21 mouse cellular contexts compared by ENCODE assay signal in the genomic region with DNA sequence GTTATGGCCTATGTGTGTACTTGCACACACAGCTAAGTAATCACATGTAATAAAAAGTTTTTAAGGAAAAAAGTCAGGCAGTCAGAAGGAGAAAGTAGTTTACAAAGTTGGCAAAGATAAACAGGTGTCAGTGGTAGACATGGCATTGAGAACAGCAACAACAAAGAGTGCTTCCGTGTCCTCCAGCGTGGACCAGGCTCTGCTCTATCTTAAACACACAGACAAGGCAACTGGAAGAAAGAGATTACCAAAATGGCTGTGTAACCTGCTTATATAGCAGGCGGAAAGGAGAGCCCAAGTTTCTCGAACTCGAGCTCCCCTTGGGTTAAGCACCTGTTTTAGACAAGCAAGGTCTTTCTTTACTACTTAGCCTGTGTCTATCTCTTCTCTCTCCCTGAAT. TPM values are rescaled to one million over a fixed set of nuclear protein-coding genes. Genes with fewer than 3 reads are reported as not detected.
A peak's percentile ranks its signal among the peaks of the same experiment; 100 is the strongest.
DNase-seq lines count a peak whose midpoint lies in the region; ATAC-seq and TF ChIP-seq lines count a peak whose summit lies in the region.
"Had no signal": no experiment of that assay in that cellular context is flagged by ENCODE, and none has a peak within 500 bp of the region (broad histone marks: within the 10 kb centered on the region; RNA-seq: fewer than 3 reads in every experiment).

No protein-coding gene starts in this region.

- no peaks in the 10 kb centered on the region for H3K36me3 ChIP-seq in heart, embryonic 10.5 days
- H3K36me3 ChIP-seq in liver, embryonic 11.5 days (ENCODE audit: control insufficient read depth, insufficient read depth, low read length), result no peaks in the 10 kb centered on the region
- H3K36me3 ChIP-seq: embryonic facial prominence, embryonic 12.5 days; forebrain, embryonic 12.5 days; G1E; hindbrain, embryonic 15.5 days had no signal

- peaks cover 26% of the 10 kb centered on the region for H3K4me1 ChIP-seq in heart, embryonic 10.5 days
- H3K4me1 ChIP-seq in liver, embryonic 11.5 days (replicated peaks; ENCODE audit: control insufficient read depth, insufficient read depth, low read length), result peaks cover 29% of the 10 kb centered on the region
- peaks cover 6% of the 10 kb centered on the region; the same call in 1 of the 2 replicates for H3K4me1 ChIP-seq in lung, adult 2 months (ENCODE audit: control insufficient read depth, insufficient read depth, low read length)
- H3K4me1 ChIP-seq: forebrain, embryonic 12.5 days; hindbrain, embryonic 15.5 days had no signal

- 81% methylated on average over 5 of the region's 5 CpGs for WGBS in heart, embryonic 10.5 days
- WGBS in liver, embryonic 11.5 days, result 57% methylated on average over 5 of the region's 5 CpGs
- 95% methylated on average over 5 of the region's 5 CpGs for whole genome bisulfite sequencing in lung, adult 2 months

- intact Hi-C loops in heart, postnatal 14 days (cut with DNase I), result no loop called here
- intact Hi-C loops in left cerebral cortex, postnatal 4 days (cut with DNase I), result no loop called here

- TF ChIP-seq POLR2A in lung, adult 2 months (IDR thresholded peaks at IDR 0.05; ENCODE audit: borderline replicate concordance, extremely low read depth, low read depth, low read length), result no peak

- DNase-seq in heart, embryonic 10.5 days (ENCODE audit: low spot score), result no peak
- DNase-seq in heart, postnatal 14 days, result no peak
- DNase-seq in liver, embryonic 11.5 days (ENCODE audit: low spot score), result no peak
- DNase-seq in liver, result no peak
- no peak for DNase-seq in lung, adult 2 months
- DNase-seq in left cerebral cortex, postnatal 4 days, result no peak
- DNase-seq: adrenal gland, postnatal 10 days; B cell, adult 2 months; cerebellum, adult 11-12 months; cerebellum, adult 9-10 months; cerebellum, postnatal 25 days; gastrocnemius, postnatal 14 days; heart, adult 2 months; heart, postnatal 10 days had no signal

- no peak overlapping the region for H3K9ac ChIP-seq in liver, embryonic 11.5 days (ENCODE audit: low read depth, low read length)
- H3K9ac ChIP-seq: embryonic facial prominence, embryonic 12.5 days; forebrain, embryonic 12.5 days; hindbrain, embryonic 15.5 days had no signal

- H3K4me3 ChIP-seq in heart, embryonic 10.5 days, result no peak overlapping the region
- no peak overlapping the region for H3K4me3 ChIP-seq in liver, embryonic 11.5 days (ENCODE audit: low read depth, low read length)
- no peak overlapping the region for H3K4me3 ChIP-seq in lung, adult 2 months (replicated peaks; ENCODE audit: extremely low read depth, low read depth, low read length)
- H3K4me3 ChIP-seq: embryonic facial prominence, embryonic 12.5 days; forebrain, embryonic 12.5 days; heart, adult 2 months; hindbrain, embryonic 15.5 days had no signal

- H3K27me3 ChIP-seq in heart, embryonic 10.5 days (ENCODE audit: insufficient read depth, poor library complexity, severe bottlenecking), result no peaks in the 10 kb centered on the region
- H3K27me3 ChIP-seq in liver, embryonic 11.5 days (replicated peaks; ENCODE audit: control insufficient read depth, insufficient read depth, low read length), result no peaks in the 10 kb centered on the region
- H3K27me3 ChIP-seq: embryonic facial prominence, embryonic 12.5 days; forebrain, embryonic 12.5 days; hindbrain, embryonic 15.5 days had no signal

- H3K4me2 ChIP-seq in liver, embryonic 11.5 days, result no peak overlapping the region
- H3K4me2 ChIP-seq: embryonic facial prominence, embryonic 12.5 days; forebrain, embryonic 12.5 days; hindbrain, embryonic 15.5 days had no signal

- H3K27ac ChIP-seq in heart, embryonic 10.5 days, result peak overlapping the region; percentile 42; the same call in 1 of the 2 replicates
- peak overlapping the region; percentile 5; the same call in 1 of the 2 replicates for H3K27ac ChIP-seq in liver, embryonic 11.5 days (ENCODE audit: low read depth, low read length)
- H3K27ac ChIP-seq: embryonic facial prominence, embryonic 12.5 days; forebrain, embryonic 12.5 days; heart, adult 2 months; hindbrain, embryonic 15.5 days had no signal

- peak; percentile 86 for ATAC-seq in liver, embryonic 11.5 days (replicated peaks; ENCODE audit: low FRiP score)
- peak; percentile 39; the same call in 1 of the 2 replicates for ATAC-seq in megakaryocyte progenitor cell, adult 5-6 weeks (replicated peaks; ENCODE audit: poor library complexity)
- ATAC-seq: CD4-positive, CD25-positive, alpha-beta regulatory T cell, adult 4 months; forebrain, embryonic 16.5 days had no signal

- no peak for TF ChIP-seq CTCF in lung, adult 2 months (IDR thresholded peaks at IDR 0.05; ENCODE audit: insufficient read depth, low read length)

- H3K9me3 ChIP-seq in heart, embryonic 10.5 days, result no peaks in the 10 kb centered on the region
- H3K9me3 ChIP-seq in liver, embryonic 11.5 days (ENCODE audit: control insufficient read depth, low read length), result no peaks in the 10 kb centered on the region
- H3K9me3 ChIP-seq: embryonic facial prominence, embryonic 12.5 days; forebrain, embryonic 12.5 days; G1E; hindbrain, embryonic 15.5 days had no signal

RNA-seq across cellular contexts. Expression of a gene that starts 37.3 kb away (rescaled TPM):
- polyA plus RNA-seq in heart, embryonic 10.5 days (2016; fragmentation: Nextera tagmentation; extraction: Ambion mirVana), result 51.8 and 57.5 TPM in 2 replicates
- total RNA-seq in heart, postnatal 14 days (2021), result 10 to 100 TPM; 43.8 to 44.2 TPM
- 20.1 and 20.4 TPM in 2 replicates for polyA plus RNA-seq in liver, embryonic 11.5 days (2014; fragmentation: Nextera tagmentation; extraction: Ambion mirVana)
- 1.7 and 3.7 TPM in 2 replicates for total RNA-seq in megakaryocyte progenitor cell, adult 5-6 weeks (2015)
- 1.5 and 1.7 TPM in 2 replicates for total RNA-seq in megakaryocyte progenitor cell, adult 5-6 weeks (2017)
- 24.4 and 30.0 TPM in 2 replicates for polyA plus RNA-seq in lung, adult 2 months (2012; rRNA removed)
- total RNA-seq in left cerebral cortex, postnatal 4 days (2021), result 10 to 100 TPM; 71.3 to 74.0 TPM
- polyA plus RNA-seq: G1E had no signal

Comparison
In these comparisons a context has a peak if more than half of its experiments do, and no peak if none do; other contexts are left out.
1. RNA of a gene that starts 37.3 kb away (total RNA-seq): 71.3 to 74.0 TPM in left cerebral cortex, postnatal 4 days and 43.8 to 44.2 TPM in heart, postnatal 14 days; 1.5 to 3.7 TPM in megakaryocyte progenitor cell, adult 5-6 weeks; every median in the first group is over 4 times any median in the second.